Mouse (Mus musculus) thymus, postnatal 36 days (tissue): ENCODE measurements around the gene Naglu.
"Not testable (repeated sequence)": the region's sequence is repeated elsewhere in the genome, so short reads cannot be mapped to it uniquely, and the experiment has no call there.

Experiments
- DNase-seq, 2 experiments: peaks; one replicate each; pipeline ENCODE4 v3.0.0; 2022; ENCODE audit warnings: mixed read lengths in 2 of 2

Gene Naglu

DNA sequence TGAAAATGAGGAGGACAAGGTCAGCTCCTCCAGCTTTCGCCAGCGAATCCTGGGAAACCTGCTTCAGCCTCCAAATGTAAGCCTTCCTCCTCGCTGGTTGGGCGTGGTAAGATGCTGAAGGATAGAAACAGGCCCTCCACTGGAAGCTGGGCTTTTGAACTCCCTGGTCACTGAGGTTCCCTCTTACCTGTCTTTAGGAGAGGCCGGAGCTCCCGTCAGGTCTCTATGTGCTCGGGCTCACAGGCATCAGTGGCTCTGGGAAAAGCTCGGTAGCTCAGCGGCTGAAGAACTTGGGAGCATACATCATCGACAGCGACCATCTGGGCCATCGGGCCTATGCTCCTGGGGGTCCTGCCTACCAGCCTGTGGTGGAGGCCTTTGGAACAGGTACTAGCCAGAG, 15.0 kb downstream of the Naglu start:
- peak in 1 of 2 experiments; percentile 12 for DNase-seq

DNA sequence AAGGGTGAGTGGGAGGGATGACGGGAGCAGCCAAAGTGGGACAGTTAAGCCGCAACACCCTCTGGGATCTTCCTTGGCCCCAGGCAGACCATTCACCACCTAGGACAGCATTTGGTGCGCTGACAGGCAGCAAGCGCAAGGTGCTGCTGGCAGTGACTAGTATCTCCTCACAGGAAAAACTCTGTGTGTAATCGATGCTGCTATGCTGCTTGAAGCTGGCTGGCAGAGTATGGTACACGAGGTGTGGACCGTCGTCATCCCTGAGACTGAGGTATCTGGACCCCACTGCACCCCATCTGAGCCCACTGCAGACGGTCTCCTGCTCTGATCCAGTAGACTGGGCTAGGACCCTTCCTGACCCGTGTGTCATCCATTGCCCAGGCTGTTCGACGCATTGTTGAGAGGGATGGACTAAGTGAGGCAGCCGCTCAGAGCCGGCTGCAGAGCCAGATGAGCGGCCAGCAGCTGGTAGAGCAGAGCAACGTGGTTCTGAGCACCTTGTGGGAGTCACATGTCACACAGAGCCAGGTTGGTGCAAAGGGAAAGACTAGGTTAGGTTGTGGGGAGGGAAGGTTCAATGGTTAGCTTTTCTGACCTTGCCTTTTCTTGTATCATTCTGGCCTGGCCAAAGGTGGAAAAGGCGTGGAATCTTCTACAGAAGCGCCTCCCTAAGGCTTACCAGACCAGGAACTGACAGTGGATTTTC, 16.0 kb downstream of the Naglu start:
- DNase-seq, result peak in 1 of 2 experiments; percentile 5

GRCm38 (mm10) chr11:101086323-101086674, 16.5 kb downstream of the Naglu start:
- DNase-seq, result peak in 1 of 2 experiments; percentile 4

DNA sequence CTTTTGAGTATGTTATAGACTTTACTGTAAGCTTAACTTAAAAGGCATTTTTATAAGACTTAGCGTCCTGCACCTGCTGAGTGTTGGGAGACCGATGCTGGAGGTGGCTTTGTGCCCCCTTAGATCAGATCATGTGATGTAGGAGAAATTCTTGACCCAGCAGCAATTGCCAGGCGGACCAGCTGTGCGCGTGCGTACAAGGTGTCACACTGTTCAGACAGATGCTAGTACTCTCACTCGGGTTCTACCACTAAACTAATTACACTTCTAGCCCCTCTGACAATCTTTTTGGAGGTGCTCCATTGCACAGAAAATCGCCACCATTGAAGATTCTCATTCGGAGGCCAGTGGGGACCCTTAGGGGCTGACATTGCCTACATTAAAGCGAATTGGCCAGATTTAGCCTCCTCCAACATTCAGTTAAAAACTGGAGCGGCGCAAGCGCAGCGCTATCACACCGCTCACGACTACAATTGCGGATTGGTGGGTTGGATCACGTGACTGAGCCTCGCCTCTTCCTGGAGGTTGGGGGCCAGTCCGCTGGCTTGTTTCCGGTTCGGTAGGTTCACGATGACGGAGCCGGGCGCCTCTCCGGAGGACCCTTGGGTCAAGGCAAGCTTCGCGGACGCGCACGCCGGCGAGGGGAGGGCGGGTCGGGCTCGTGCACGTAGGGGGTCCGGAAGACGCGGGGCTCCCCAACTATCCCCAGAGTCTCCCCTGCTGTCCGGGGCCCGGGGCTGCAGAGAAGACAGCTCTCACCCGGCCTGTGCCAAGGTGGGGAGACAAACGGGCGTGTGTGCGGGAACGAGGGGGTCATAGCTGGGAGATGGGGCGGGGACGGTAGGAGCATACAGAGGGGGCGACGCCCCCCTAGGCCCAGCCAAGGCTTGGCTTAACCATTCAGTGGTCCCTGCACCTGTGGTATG, 17.2 kb downstream of the Naglu start, which contains the start of gene Mlx:
TSS of gene Mlx (plus strand) at position 522 of the 926 bp plus-strand sequence.
- peak; percentile 86 to 90 for DNase-seq

GRCm38 (mm10) chr11:101087682-101088055, 17.9 kb downstream of the Naglu start:
- DNase-seq, result no peak

DNA sequence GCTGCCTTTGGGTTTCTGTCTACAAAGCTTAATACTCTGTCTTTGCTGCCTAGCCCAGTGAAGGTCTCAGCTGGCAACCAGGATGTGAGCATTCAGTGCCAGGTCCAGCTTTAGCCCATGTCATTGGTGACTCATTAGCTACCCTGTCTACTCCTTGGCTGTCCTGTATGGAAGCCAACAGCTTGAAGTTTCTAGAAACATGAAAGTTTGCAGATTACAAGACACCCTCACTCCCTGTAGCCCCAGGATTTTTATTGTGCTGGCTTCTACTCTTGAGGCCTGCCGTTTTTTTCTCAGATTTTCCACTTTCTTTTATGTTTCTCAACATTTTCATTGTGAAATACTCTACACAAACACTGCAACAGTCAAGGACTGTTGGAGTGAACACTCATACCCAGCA, 20.1 kb downstream of the Naglu start:
- no peak for DNase-seq

- no peak for DNase-seq
Observed at GRCm38 (mm10) chr11:101094930-101095313, 25.1 kb downstream of the Naglu start.

GRCm38 (mm10) chr11:101095314-101096024, 25.7 kb downstream of the Naglu start, which contains the start of gene Psmc3ip:
TSS of gene Psmc3ip (minus strand) at chr11:101095436.
- DNase-seq, result peak; percentile 91 to 92

DNA sequence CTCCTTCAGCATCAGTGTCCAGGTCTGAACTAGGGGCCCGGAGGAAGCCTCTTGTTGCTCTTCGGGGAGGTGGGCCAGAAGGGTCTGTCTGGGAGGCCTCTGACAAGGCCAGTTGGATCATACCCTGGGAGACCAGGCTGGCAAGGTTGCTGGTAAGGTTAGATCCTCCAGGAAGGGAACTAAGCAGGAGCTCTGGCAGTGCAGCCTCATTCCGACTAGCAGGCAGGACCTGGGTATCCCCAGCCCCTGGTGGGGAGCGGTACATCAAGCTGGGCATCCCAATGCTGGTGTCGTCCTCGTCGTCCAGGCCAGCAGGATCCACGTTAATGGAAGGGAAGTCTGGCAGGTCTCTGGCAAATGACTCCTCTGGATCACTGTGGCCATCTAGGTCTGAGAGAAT, 28.4 kb downstream of the Naglu start:
- no peak for DNase-seq

GRCm38 (mm10) chr11:101103011-101103410, 33.2 kb downstream of the Naglu start:
- DNase-seq, result no peak

GRCm38 (mm10) chr11:101109351-101109750, 39.5 kb downstream of the Naglu start:
- DNase-seq, result no peak

DNA sequence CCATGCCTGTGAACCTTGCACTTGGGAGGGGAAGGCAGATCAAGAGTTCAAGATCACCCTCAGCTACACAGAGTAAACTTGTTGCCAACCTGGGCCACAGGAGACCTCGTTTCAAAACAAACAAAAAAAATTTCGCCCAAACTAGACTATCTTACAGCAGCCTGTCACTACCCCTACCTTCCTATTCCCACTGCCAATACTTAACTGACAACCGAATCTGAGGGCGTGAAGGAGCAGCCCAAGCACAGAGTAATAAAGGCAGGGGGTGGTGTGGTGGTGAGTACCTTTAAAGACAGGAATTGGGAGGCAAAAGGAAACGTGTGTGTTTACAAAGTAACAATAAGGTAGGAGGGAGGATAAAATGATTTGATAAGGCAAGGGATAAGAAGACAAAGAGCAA, 40.9 kb downstream of the Naglu start:
- DNase-seq, result no peak

GRCm38 (mm10) chr11:101111178-101111577, 41.4 kb downstream of the Naglu start:
- no peak for DNase-seq

- DNase-seq, result no peak
Observed at GRCm38 (mm10) chr11:101112186-101112585, 42.4 kb downstream of the Naglu start.

DNA sequence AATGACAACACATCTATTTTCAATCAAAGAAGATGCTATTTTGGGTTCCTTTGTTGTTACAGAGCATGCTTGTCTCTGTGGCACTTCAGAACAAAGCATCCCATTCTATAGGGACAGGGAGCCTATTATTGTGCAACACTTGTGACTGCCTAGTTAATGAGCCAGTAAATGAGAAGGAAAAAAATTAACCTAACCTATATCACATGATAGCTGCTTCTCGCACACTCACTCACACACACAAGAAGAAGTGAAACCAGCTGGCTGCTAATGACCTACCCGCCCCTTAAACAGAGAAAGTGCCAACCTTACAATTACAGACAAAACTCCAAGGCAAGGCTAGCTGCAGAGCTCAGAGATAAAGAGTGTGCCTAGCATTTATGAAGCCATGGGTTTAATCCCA, 45.8 kb downstream of the Naglu start:
- DNase-seq, result no peak

DNA sequence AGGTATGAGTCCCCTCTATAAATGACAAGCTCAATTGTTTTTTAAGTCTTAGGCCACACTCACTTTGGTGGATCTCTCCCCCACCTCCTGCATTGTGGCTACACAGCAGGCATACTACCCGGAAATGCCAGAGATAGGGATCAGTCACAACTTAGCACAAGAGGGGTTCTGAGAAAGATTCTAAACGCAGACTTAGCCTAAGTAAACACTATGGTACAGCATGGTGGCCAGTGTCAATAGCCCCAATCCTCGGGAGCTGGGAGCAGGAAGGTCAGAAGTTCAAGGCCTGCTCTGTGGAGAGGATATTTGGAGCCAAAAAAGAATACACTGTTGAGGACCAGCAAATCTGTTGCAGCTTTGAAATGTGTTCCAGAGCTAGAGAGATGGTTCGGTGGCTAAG, 48.3 kb downstream of the Naglu start:
- DNase-seq, result no peak

- no peak for DNase-seq
Observed at GRCm38 (mm10) chr11:101119131-101119760, 49.4 kb downstream of the Naglu start.

DNA sequence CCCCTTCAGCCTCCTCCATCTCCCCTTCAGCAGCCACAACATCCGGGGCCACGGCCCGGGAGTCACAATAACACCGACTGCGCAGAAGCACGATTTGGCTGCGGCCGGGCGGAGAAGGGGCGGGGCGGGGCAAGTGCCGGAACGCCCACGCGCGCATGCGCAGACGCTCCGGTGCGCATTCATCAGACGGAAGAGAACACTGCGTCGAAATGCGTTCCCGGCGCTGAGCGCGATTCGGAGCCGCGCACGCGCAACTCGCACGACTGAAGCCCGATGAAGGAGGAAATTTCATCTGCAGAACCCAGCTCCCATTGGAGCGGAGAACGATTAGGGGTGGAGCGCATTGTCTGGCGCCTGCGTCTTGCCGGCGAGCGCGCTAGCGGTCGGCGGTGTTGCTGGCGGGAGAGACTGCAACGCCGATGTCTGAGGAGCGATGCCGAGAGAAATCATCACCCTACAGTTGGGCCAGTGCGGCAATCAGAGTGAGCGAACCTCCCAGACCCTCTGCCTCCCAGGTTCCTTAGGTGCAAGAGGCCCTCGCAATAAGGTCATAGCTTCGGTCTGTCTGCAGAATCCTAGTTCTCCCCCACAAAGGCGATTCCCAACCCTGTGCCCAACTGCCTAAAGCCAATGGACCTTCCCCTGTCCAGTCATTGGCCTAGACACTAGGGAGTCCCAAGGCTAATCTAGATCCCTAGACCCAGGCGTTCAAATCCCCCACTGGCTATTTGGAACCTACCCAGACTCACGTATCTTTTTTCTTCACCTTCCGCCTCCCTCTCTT, 50.1 kb downstream of the Naglu start, which contains the start of the genes Retreg3 and Tubg1:
TSS of gene Retreg3 (minus strand) at position 133 of the 784 bp plus-strand sequence.
TSS of gene Tubg1 (plus strand) at position 178 of the 784 bp plus-strand sequence.
- peak; percentile 99 for DNase-seq

- DNase-seq, result peak; percentile 16 to 37
Observed at GRCm38 (mm10) chr11:101120545-101121188, 50.9 kb downstream of the Naglu start.

DNA sequence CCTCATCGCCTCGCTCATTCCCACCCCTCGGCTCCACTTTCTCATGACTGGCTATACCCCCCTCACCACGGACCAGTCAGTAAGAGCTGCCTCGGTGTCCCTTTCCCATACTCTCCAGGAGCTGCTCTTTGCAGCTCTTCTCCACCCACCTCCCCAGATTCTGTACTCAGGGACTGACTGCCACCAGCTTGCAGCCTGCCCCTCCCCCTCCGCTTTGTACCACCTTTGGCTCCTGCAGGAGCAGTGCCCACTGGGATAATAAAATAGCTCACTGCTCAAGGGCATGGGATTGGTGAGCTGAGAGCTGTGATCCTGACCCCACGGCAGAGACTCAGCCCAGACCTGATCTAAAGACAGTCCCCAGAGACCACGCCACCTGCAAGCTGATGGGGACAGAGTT, 54.7 kb downstream of the Naglu start:
- DNase-seq, result not testable (repeated sequence)

DNA sequence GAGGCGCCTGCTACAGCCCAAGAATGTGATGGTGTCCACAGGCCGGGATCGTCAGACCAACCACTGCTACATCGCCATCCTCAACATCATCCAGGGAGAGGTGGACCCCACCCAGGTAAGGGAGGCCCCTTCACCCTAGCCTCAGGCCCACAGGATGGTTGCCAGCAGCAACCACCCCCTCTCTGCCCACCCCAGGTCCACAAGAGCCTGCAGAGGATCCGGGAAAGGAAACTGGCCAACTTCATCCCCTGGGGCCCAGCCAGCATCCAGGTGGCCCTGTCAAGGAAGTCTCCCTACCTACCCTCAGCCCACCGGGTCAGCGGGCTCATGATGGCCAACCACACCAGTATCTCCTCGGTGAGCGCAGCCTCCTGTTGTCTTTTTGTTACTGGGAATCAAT, 55.2 kb downstream of the Naglu start:
- DNase-seq, result not testable (repeated sequence)
